Mouse (Mus musculus) MEL (cell line): ENCODE data around the gene Lmntd2. TPM values are rescaled to one million over a fixed set of nuclear protein-coding genes. Genes with fewer than 3 reads are reported as not detected.

ENCODE experiments used
- DNase-seq: peaks from one replicate; pipeline ENCODE4 v3.0.0; 2011; ENCODE audit warnings: low read depth, low spot score
- H3K27ac ChIP-seq: 2 replicates; pipeline ENCODE4 v1.5.1; 2012; ENCODE audit warnings: low read depth, mild to moderate bottlenecking, control low read depth, low read length, moderate library complexity; ENCODE audit not compliant: control insufficient read depth
- H3K27me3 ChIP-seq, 2 experiments: fragments of 150-350 bp in 1 of 2; sonication (generic) in 1 of 2; 2 replicates each; pipeline ENCODE4 v1.6.1; 2012; ENCODE audit warnings: low read length in 2 of 2, mild to moderate bottlenecking in 2 of 2, improper control_type of control experiment in 1 of 2, moderate library complexity in 1 of 2; ENCODE audit not compliant: insufficient read depth in 2 of 2, control insufficient read depth in 1 of 2
- H3K36me3 ChIP-seq, 2 experiments: 2 replicates each; pipeline ENCODE4 v1.6.1; 2012 to 2014; ENCODE audit warnings: low read length in 2 of 2, improper control_type of control experiment in 1 of 2, inconsistent platforms in 1 of 2, mild to moderate bottlenecking in 1 of 2; ENCODE audit not compliant: insufficient read depth in 2 of 2, control insufficient read depth in 1 of 2
- H3K4me1 ChIP-seq, 2 experiments: fragments of 150-350 bp in 1 of 2; sonication (generic) in 1 of 2; 2 replicates each; pipeline ENCODE4 v1.6.1; 2012; ENCODE audit warnings: low read length in 2 of 2, improper control_type of control experiment in 1 of 2, mild to moderate bottlenecking in 1 of 2; ENCODE audit not compliant: insufficient read depth in 2 of 2, control insufficient read depth in 1 of 2
- H3K4me3 ChIP-seq, 2 experiments: fragments of 150-350 bp in 1 of 2; sonication (generic) in 1 of 2; 2 replicates each; pipeline ENCODE4 v1.5.1; 2012; ENCODE audit warnings: low read depth in 2 of 2, low read length in 2 of 2, mild to moderate bottlenecking in 2 of 2, moderate library complexity in 2 of 2, control low read depth in 1 of 2, improper control_type of control experiment in 1 of 2; ENCODE audit not compliant: control insufficient read depth in 1 of 2, insufficient read depth in 1 of 2
- H3K79me2 ChIP-seq: 2 replicates; pipeline ENCODE4 v1.6.1; 2012; ENCODE audit warnings: mild to moderate bottlenecking, low read length, moderate library complexity; ENCODE audit not compliant: control insufficient read depth, poor library complexity, insufficient read depth
- H3K9ac ChIP-seq: 2 replicates; pipeline ENCODE4 v1.6.1; 2012; ENCODE audit warnings: low read depth, mild to moderate bottlenecking, control low read depth, low read length, moderate library complexity; ENCODE audit not compliant: control insufficient read depth, poor library complexity, severe bottlenecking
- H3K9me3 ChIP-seq: fragments of 150-350 bp; sonication (generic); replicated peaks from 2 replicates; pipeline ENCODE4 v1.6.1; 2012; ENCODE audit warnings: mild to moderate bottlenecking, low read length, improper control_type of control experiment, moderate library complexity; ENCODE audit not compliant: insufficient read depth
- BHLHE40 ChIP-seq: IDR thresholded peaks from 2 replicates; pipeline ENCODE4 v1.6.1; 2012; ENCODE audit warnings: low read depth, mild to moderate bottlenecking, inconsistent platforms, low read length, improper control_type of control experiment, borderline replicate concordance
- CHD1 ChIP-seq: IDR thresholded peaks from 2 replicates; pipeline ENCODE4 v1.6.1; 2012; ENCODE audit warnings: low read depth, mild to moderate bottlenecking, inconsistent platforms, low read length, improper control_type of control experiment
- CHD2 ChIP-seq: IDR thresholded peaks from 2 replicates; pipeline ENCODE4 v1.6.1; 2011; ENCODE audit warnings: low read length, improper control_type of control experiment
- CTCF ChIP-seq, 3 experiments: IDR thresholded peaks in 2 of 3; conservative IDR thresholded peaks in 1 of 3; 2 replicates each; pipeline ENCODE4 v1.5.1; 2011 to 2012; ENCODE audit warnings: low read length in 3 of 3, low read depth in 2 of 3, mild to moderate bottlenecking in 2 of 3, improper control_type of control experiment in 1 of 3, inconsistent platforms in 1 of 3, mixed read lengths in 1 of 3, moderate library complexity in 1 of 3; ENCODE audit not compliant: control insufficient read depth in 1 of 3, insufficient read depth in 1 of 3, poor library complexity in 1 of 3, severe bottlenecking in 1 of 3
- E2F4 ChIP-seq: IDR thresholded peaks from 2 replicates; pipeline ENCODE4 v1.6.1; 2011; ENCODE audit warnings: low read depth, low read length, improper control_type of control experiment, borderline replicate concordance
- EP300 ChIP-seq, 2 experiments: IDR thresholded peaks; 2 replicates each; pipeline ENCODE4 v1.6.1; 2011; ENCODE audit warnings: improper control_type of control experiment in 2 of 2, low read length in 2 of 2, low read depth in 1 of 2, mild to moderate bottlenecking in 1 of 2
- ETS1 ChIP-seq: IDR thresholded peaks from 2 replicates; pipeline ENCODE4 v1.6.1; 2012; ENCODE audit warnings: low read depth, mild to moderate bottlenecking, inconsistent platforms, low read length, improper control_type of control experiment, moderate library complexity
- GABPA ChIP-seq: IDR thresholded peaks from 2 replicates; pipeline ENCODE4 v1.6.1; 2012; ENCODE audit warnings: low read depth, mild to moderate bottlenecking, inconsistent platforms, low read length, improper control_type of control experiment, moderate library complexity
- GATA1 ChIP-seq: IDR thresholded peaks from 2 replicates; pipeline ENCODE4 v1.6.1; 2011; ENCODE audit warnings: low read depth, low read length, improper control_type of control experiment
- HCFC1 ChIP-seq: IDR thresholded peaks from 2 replicates; pipeline ENCODE4 v1.6.1; 2012; ENCODE audit warnings: low read depth, mild to moderate bottlenecking, inconsistent platforms, low read length, improper control_type of control experiment, moderate library complexity
- JUND ChIP-seq: IDR thresholded peaks from 2 replicates; pipeline ENCODE4 v1.6.1; 2011; ENCODE audit warnings: low read depth, mild to moderate bottlenecking, improper control_type of control experiment, low read length
- KAT2A ChIP-seq: conservative IDR thresholded peaks from 2 replicates; pipeline ENCODE4 v1.6.1; 2012; ENCODE audit warnings: low read depth, low read length, improper control_type of control experiment, inconsistent platforms
- MAFK ChIP-seq: IDR thresholded peaks from 2 replicates; pipeline ENCODE4 v1.6.1; 2011; ENCODE audit warnings: low read depth, mild to moderate bottlenecking, low read length, improper control_type of control experiment, borderline replicate concordance
- MAX ChIP-seq: IDR thresholded peaks from 2 replicates; pipeline ENCODE4 v1.6.1; 2011; ENCODE audit warnings: low read length, improper control_type of control experiment
- MAZ ChIP-seq: IDR thresholded peaks from 2 replicates; pipeline ENCODE4 v1.6.1; 2012; ENCODE audit warnings: low read depth, mild to moderate bottlenecking, inconsistent platforms, low read length, improper control_type of control experiment
- MEF2A ChIP-seq: IDR thresholded peaks from 2 replicates; pipeline ENCODE4 v1.6.1; 2014; ENCODE audit warnings: low read depth, mild to moderate bottlenecking, inconsistent platforms, low read length, improper control_type of control experiment; ENCODE audit not compliant: poor library complexity, insufficient replicate concordance, severe bottlenecking; ENCODE audit errors: extremely low read depth
- MXI1 ChIP-seq: IDR thresholded peaks from 2 replicates; pipeline ENCODE4 v1.6.1; 2011; ENCODE audit warnings: mild to moderate bottlenecking, low read depth, low read length, improper control_type of control experiment
- MYB ChIP-seq: IDR thresholded peaks from 2 replicates; pipeline ENCODE4 v1.6.1; 2011; ENCODE audit warnings: mild to moderate bottlenecking, low read depth, low read length, improper control_type of control experiment
- MYC ChIP-seq: IDR thresholded peaks from 2 replicates; pipeline ENCODE4 v1.6.1; 2011; ENCODE audit warnings: low read depth, mild to moderate bottlenecking, low read length, improper control_type of control experiment, moderate library complexity
- NELFE ChIP-seq: IDR thresholded peaks from 2 replicates; pipeline ENCODE4 v1.6.1; 2011; ENCODE audit warnings: low read depth, low read length, improper control_type of control experiment
- NRF1 ChIP-seq: IDR thresholded peaks from 2 replicates; pipeline ENCODE4 v1.6.1; 2014; ENCODE audit warnings: low read depth, mild to moderate bottlenecking, inconsistent platforms, low read length, improper control_type of control experiment, moderate library complexity; ENCODE audit not compliant: poor library complexity, insufficient read depth, severe bottlenecking
- POLR2A ChIP-seq, 2 experiments: IDR thresholded peaks; 2 replicates each; pipeline ENCODE4 v1.6.1; 2011 to 2012; ENCODE audit warnings: low read length in 2 of 2, mild to moderate bottlenecking in 2 of 2, control low read depth in 1 of 2, improper control_type of control experiment in 1 of 2, low read depth in 1 of 2, moderate library complexity in 1 of 2; ENCODE audit not compliant: control insufficient read depth in 1 of 2, insufficient read depth in 1 of 2, poor library complexity in 1 of 2
- POLR2AphosphoS5 ChIP-seq: IDR thresholded peaks from 2 replicates; pipeline ENCODE4 v1.6.1; 2012; ENCODE audit warnings: low read depth, borderline replicate concordance, mild to moderate bottlenecking, inconsistent platforms, low read length, moderate library complexity, mixed read lengths
- RAD21 ChIP-seq: IDR thresholded peaks from 2 replicates; pipeline ENCODE4 v1.6.1; 2011; ENCODE audit warnings: mild to moderate bottlenecking, low read depth, low read length, improper control_type of control experiment
- SIN3A ChIP-seq: IDR thresholded peaks from 2 replicates; pipeline ENCODE4 v1.6.1; 2012; ENCODE audit warnings: low read length, improper control_type of control experiment, inconsistent platforms
- SMC3 ChIP-seq: IDR thresholded peaks from 2 replicates; pipeline ENCODE4 v1.6.1; 2011; ENCODE audit warnings: low read depth, low read length, improper control_type of control experiment
- TAL1 ChIP-seq: IDR thresholded peaks from 2 replicates; pipeline ENCODE4 v1.6.1; 2012; ENCODE audit warnings: mild to moderate bottlenecking, inconsistent platforms, low read length, moderate library complexity, mixed read lengths
- TBP ChIP-seq: IDR thresholded peaks from 2 replicates; pipeline ENCODE4 v1.8.0; 2011; ENCODE audit warnings: low read depth, low read length, improper control_type of control experiment
- TCF12 ChIP-seq: IDR thresholded peaks from 2 replicates; pipeline ENCODE4 v1.6.1; 2014; ENCODE audit warnings: low read depth, mild to moderate bottlenecking, inconsistent platforms, low read length, improper control_type of control experiment, moderate library complexity
- UBTF ChIP-seq: IDR thresholded peaks from 2 replicates; pipeline ENCODE4 v1.6.1; 2012; ENCODE audit warnings: low read depth, mild to moderate bottlenecking, inconsistent platforms, low read length, improper control_type of control experiment, moderate library complexity, borderline replicate concordance; ENCODE audit not compliant: insufficient read depth
- USF2 ChIP-seq, 2 experiments: IDR thresholded peaks; 2 replicates each; pipeline ENCODE4 v1.6.1; 2011 to 2012; ENCODE audit warnings: improper control_type of control experiment in 2 of 2, low read length in 2 of 2, borderline replicate concordance in 1 of 2, inconsistent platforms in 1 of 2, low read depth in 1 of 2, mild to moderate bottlenecking in 1 of 2; ENCODE audit not compliant: insufficient read depth in 1 of 2
- ZC3H11A ChIP-seq: IDR thresholded peaks from 2 replicates; pipeline ENCODE4 v1.6.1; 2012; ENCODE audit warnings: low read depth, mild to moderate bottlenecking, inconsistent platforms, low read length, improper control_type of control experiment
- ZKSCAN1 ChIP-seq: IDR thresholded peaks from 2 replicates; pipeline ENCODE4 v1.6.1; 2012; ENCODE audit warnings: low read depth, mild to moderate bottlenecking, inconsistent platforms, low read length, improper control_type of control experiment, moderate library complexity
- ZMIZ1 ChIP-seq: IDR thresholded peaks from 2 replicates; pipeline ENCODE4 v1.6.1; 2012; ENCODE audit warnings: low read depth, mild to moderate bottlenecking, inconsistent platforms, low read length, improper control_type of control experiment, moderate library complexity
- ZNF384 ChIP-seq: IDR thresholded peaks from 2 replicates; pipeline ENCODE4 v1.6.1; 2012; ENCODE audit warnings: low read depth, mild to moderate bottlenecking, inconsistent platforms, low read length, improper control_type of control experiment
- polyA plus RNA-seq, 2 experiments: library from polyadenylated mRNA; stranded (reverse) in 1 of 2; unstranded in 1 of 2; fragments of >175 nt in 1 of 2; fragments of >200 nt in 1 of 2; gene quantifications; 2 replicates each; pipeline versions ENCODE4 v1.2.1 to v1.2.4; 2012; ENCODE audit warnings: low replicate concordance in 2 of 2, low read depth in 1 of 2; ENCODE audit not compliant: insufficient read length in 2 of 2, insufficient read depth in 1 of 2, missing spikeins in 1 of 2
- total RNA-seq: library from RNA; depleted of rRNA; stranded (reverse); fragments of 300-350 nt; gene quantifications from 2 replicates; pipeline ENCODE4 v1.2.3, GENCODE M21; 2012

The Lmntd2 gene
- total and polyA plus RNA-seq, 3 experiments, result 0.43 TPM; not detected in 2

DNA sequence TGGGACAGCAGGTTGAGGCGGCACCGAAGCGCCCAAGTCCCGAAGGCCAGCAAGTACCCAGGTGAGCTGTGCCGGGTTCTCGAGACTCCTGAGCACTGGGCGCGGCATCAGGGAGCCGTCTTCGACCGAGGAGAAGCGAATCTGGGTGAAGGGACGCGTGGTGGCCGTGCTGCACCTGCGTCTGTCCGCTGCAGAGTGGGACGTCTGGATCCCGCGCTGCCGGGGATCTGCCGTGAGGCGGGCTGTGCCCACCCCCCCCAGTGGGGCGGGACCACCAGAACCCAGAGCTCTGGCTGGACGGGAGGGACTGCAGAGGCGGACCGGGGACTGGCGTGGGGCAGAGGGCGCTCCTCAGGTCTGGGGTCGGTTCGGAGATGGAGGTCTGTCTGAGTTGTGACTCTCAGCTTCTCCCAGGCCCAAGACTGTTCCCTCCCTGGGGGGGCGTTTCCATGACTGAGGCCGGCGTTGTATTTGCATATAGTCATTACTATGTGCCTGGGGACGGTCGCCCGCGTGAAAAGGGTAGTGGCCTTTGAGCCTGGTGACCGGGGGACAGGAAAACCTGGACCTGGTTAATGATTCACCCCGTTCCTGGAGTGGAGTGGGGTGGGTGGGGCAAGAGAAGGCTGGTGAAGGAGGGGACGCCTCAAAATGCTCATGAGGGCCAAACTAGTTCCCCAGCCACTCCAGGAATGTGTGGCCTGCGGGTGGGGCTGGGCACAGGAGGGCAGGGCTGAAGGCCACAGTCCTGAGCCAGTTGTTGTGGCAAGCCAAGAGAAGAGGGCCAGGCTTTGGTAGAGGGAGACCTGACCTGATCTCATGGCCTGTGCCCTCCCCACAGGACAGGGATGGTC is 2.2 kb upstream of the Lmntd2 start:
- 0 out of 2 replicates have a peak overlapping the region, but pooled peaks have one; percentile 22 for H3K27ac ChIP-seq
- no peaks in the 10 kb centered on the region for H3K27me3 ChIP-seq
- no peak for DNase-seq
- H3K4me1 ChIP-seq, result peaks cover 0 to 10% of the 10 kb centered on the region in 2 experiments; a peak in 3 of 4 replicates
- peak overlapping the region; percentile 83 to 84 for H3K4me3 ChIP-seq
- H3K9ac ChIP-seq, result peak overlapping the region; percentile 78
- TF ChIP-seq GATA1, result no peak
- TF ChIP-seq NRF1, result 0 out of 2 replicates have a peak, but pooled peaks have one; percentile 2
- TF ChIP-seq E2F4, result no peak
- no peak; the same call in 1 of the 2 replicates for TF ChIP-seq TCF12
- no peak for TF ChIP-seq SMC3
- no peak; the same call in none of the 2 replicates for TF ChIP-seq MAX
- TF ChIP-seq POLR2A (IDR thresholded peaks at IDR 0.05; ENCODE audit: control insufficient read depth in 1 of 2, insufficient read depth in 1 of 2, low read depth in 1 of 2, low read length in 2 of 2, poor library complexity in 1 of 2), result peak in 1 of 2 experiments; percentile 73; a peak in 2 of 4 replicates
- TF ChIP-seq HCFC1, result no peak; the same call in none of the 2 replicates
- TF ChIP-seq JUND, result no peak
- no peak for TF ChIP-seq ZC3H11A
- no peak for TF ChIP-seq GABPA
- no peak for TF ChIP-seq ETS1
- TF ChIP-seq MXI1, result 0 out of 2 replicates have a peak, but pooled peaks have one; percentile 26
- TF ChIP-seq NELFE, result peak; percentile 46; the same call in 1 of the 2 replicates
- no peak for TF ChIP-seq UBTF
- TF ChIP-seq BHLHE40, result no peak
- TF ChIP-seq ZNF384, result no peak
- no peak for TF ChIP-seq MYB
- no peak for TF ChIP-seq MEF2A
- no peak for TF ChIP-seq MAFK
- no peak for TF ChIP-seq CHD2
- no peak for TF ChIP-seq CHD1
- no peak for TF ChIP-seq TAL1
- no peak for TF ChIP-seq ZKSCAN1
- TF ChIP-seq USF2 (IDR thresholded peaks at IDR 0.05; ENCODE audit: borderline replicate concordance in 1 of 2, insufficient read depth in 1 of 2, low read depth in 1 of 2, low read length in 2 of 2), result no peak
- TF ChIP-seq CTCF (IDR thresholded peaks at IDR 0.05 in 2 of 3, conservative IDR thresholded peaks at IDR 0.05 in 1 of 3; ENCODE audit: control insufficient read depth in 1 of 3, insufficient read depth in 1 of 3, low read depth in 2 of 3, low read length in 3 of 3, poor library complexity in 1 of 3, severe bottlenecking in 1 of 3), result no peak
- TF ChIP-seq MAZ, result 0 out of 2 replicates have a peak, but pooled peaks have one; percentile 46
- no peak for TF ChIP-seq EP300 (IDR thresholded peaks at IDR 0.05; ENCODE audit: low read depth in 1 of 2, low read length in 2 of 2)
- TF ChIP-seq ZMIZ1, result no peak
- TF ChIP-seq KAT2A, result no peak
- no peak for TF ChIP-seq TBP
- no peak for TF ChIP-seq RAD21
- TF ChIP-seq SIN3A, result peak; percentile 31; the same call in 1 of the 2 replicates
- no peak for TF ChIP-seq POLR2AphosphoS5
- TF ChIP-seq MYC, result no peak
- H3K79me2 ChIP-seq, result no peaks in the 10 kb centered on the region; the same call in 1 of the 2 replicates
- H3K9me3 ChIP-seq, result no peaks in the 10 kb centered on the region
- H3K36me3 ChIP-seq, result no peaks in the 10 kb centered on the region; a peak in 1 of 4 replicates
